Mouse (Mus musculus) erythroblast, embryonic 14.5 days (primary cell): ENCODE measurements around the gene Adcy4. TPM values are rescaled to one million over a fixed set of nuclear protein-coding genes. Genes with fewer than 3 reads are reported as not detected.

ENCODE experiments used
- H3K27me3 ChIP-seq: 2 replicates; pipeline ENCODE4 v1.6.1; 2012; ENCODE audit warnings: inconsistent platforms; ENCODE audit not compliant: control insufficient read depth
- H3K36me3 ChIP-seq: 2 replicates; pipeline ENCODE4 v1.6.1; 2012; ENCODE audit warnings: mild to moderate bottlenecking, inconsistent platforms; ENCODE audit not compliant: control insufficient read depth
- H3K4me1 ChIP-seq: 2 replicates; pipeline ENCODE4 v1.6.1; 2012; ENCODE audit warnings: inconsistent platforms; ENCODE audit not compliant: control insufficient read depth
- H3K4me3 ChIP-seq: replicated peaks from 2 replicates; pipeline ENCODE3; 2012; ENCODE audit warnings: moderate library complexity, mild to moderate bottlenecking, inconsistent platforms
- H3K9me3 ChIP-seq: 2 replicates; pipeline ENCODE4 v1.6.1; 2012; ENCODE audit warnings: low read length, inconsistent platforms, mixed read lengths; ENCODE audit not compliant: control insufficient read depth
- GATA1 ChIP-seq: IDR thresholded peaks from 2 replicates; pipeline ENCODE4 v1.6.1; 2012; ENCODE audit warnings: low read length, inconsistent platforms, mixed read lengths
- TAL1 ChIP-seq: IDR thresholded peaks from 3 replicates; pipeline ENCODE4 v1.6.1; 2012; ENCODE audit warnings: low read length, inconsistent platforms, mixed read lengths
- polyA plus RNA-seq: library from polyadenylated mRNA; stranded (reverse); fragments of >175 nt; gene quantifications from 2 replicates; pipeline ENCODE4 v1.2.3, GENCODE M21; 2012

The Adcy4 gene
- polyA plus RNA-seq, 1 experiment = 0.02 TPM

GRCm38 (mm10) chr14:55780736-55781135, 3.2 kb downstream of the Adcy4 start:
- no peak for TF ChIP-seq TAL1
- no peak for TF ChIP-seq GATA1
- H3K4me1 ChIP-seq = peaks cover 20% of the 10 kb centered on the region

GRCm38 (mm10) chr14:55779656-55780055, 4.2 kb downstream of the Adcy4 start:
- Histone ChIP-seq H3K27me3 (peaks cover 38% of the 10 kb centered on the region), H3K9me3 (no peaks in the 10 kb centered on the region), H3K4me3 (no peak overlapping the region), H3K4me1 (peaks cover 20% of the 10 kb centered on the region), H3K36me3 (no peaks in the 10 kb centered on the region)
- no peak for TF ChIP-seq TAL1
- TF ChIP-seq GATA1 = no peak

More at GRCm38 (mm10) chr14:55780736-55781135, 3.2 kb downstream of the Adcy4 start:
- no peak overlapping the region for H3K4me3 ChIP-seq
- H3K27me3 ChIP-seq = peaks cover 33% of the 10 kb centered on the region
- no peaks in the 10 kb centered on the region for H3K9me3 ChIP-seq
- no peaks in the 10 kb centered on the region for H3K36me3 ChIP-seq

DNA sequence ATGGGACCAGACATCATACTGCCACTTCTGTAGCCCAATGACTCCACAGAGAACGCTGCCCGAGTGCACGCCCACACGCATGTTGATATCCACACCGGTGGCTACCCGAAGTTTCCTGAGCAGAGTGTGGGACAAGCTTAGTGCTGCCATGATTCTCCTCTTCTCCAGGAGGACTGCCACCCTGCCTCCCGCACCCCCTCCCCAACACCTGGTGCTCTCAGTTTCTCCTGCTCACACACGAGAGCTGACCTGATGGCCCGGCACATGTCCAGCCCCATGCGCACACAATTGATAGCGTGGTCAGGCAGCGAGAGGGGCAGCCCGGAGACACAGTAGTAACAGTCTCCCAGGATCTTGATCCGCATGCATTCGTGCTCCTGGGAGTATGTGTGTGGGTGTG, 5.2 kb downstream of the Adcy4 start:
- Histone ChIP-seq H3K27me3 (peaks cover 34% of the 10 kb centered on the region), H3K4me3 (no peak overlapping the region), H3K36me3 (no peaks in the 10 kb centered on the region), H3K4me1 (peaks cover 20% of the 10 kb centered on the region), H3K9me3 (no peaks in the 10 kb centered on the region)
- TF ChIP-seq GATA1 (no peak), TAL1 (no peak)

GRCm38 (mm10) chr14:55777806-55778205, 6.1 kb downstream of the Adcy4 start:
- Histone ChIP-seq H3K9me3 (no peaks in the 10 kb centered on the region), H3K36me3 (no peaks in the 10 kb centered on the region), H3K4me3 (no peak overlapping the region), H3K27me3 (peaks cover 30% of the 10 kb centered on the region), H3K4me1 (peaks cover 20% of the 10 kb centered on the region)
- TF ChIP-seq TAL1 = no peak

DNA sequence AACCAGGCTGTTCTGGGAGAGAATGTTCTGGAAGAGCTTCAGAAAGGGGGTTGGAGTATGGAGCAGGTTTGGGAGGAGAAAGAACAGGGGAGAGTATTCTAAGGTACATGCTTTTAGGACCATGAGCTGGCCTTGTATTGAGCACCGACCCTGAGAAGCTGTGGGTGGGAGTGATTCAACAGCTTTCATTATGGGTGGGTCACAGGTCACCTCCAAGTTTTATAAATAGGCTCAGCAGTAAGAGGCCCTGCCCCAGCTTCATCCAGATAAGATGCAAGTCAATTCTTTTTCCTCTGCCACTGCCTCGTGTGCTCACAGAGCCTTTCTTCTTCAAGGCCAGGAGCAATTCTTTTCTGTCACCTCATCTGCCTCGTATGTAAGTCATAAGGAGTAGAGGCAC, 6.7 kb downstream of the Adcy4 start:
- peaks cover 30% of the 10 kb centered on the region for H3K27me3 ChIP-seq
- no peak for TF ChIP-seq GATA1
- TF ChIP-seq TAL1 = no peak
- peaks cover 20% of the 10 kb centered on the region for H3K4me1 ChIP-seq

GRCm38 (mm10) chr14:55776711-55777110, 7.2 kb downstream of the Adcy4 start:
- H3K4me1 ChIP-seq = peaks cover 20% of the 10 kb centered on the region
- TF ChIP-seq TAL1 (no peak), GATA1 (no peak)
- H3K4me3 ChIP-seq = no peak overlapping the region
- H3K36me3 ChIP-seq = no peaks in the 10 kb centered on the region
- peaks cover 31% of the 10 kb centered on the region for H3K27me3 ChIP-seq
- H3K9me3 ChIP-seq = no peaks in the 10 kb centered on the region

More for the DNA sequence above, 6.7 kb downstream of the Adcy4 start:
- Histone ChIP-seq H3K9me3 (no peaks in the 10 kb centered on the region), H3K36me3 (no peaks in the 10 kb centered on the region), H3K4me3 (no peak overlapping the region)

DNA sequence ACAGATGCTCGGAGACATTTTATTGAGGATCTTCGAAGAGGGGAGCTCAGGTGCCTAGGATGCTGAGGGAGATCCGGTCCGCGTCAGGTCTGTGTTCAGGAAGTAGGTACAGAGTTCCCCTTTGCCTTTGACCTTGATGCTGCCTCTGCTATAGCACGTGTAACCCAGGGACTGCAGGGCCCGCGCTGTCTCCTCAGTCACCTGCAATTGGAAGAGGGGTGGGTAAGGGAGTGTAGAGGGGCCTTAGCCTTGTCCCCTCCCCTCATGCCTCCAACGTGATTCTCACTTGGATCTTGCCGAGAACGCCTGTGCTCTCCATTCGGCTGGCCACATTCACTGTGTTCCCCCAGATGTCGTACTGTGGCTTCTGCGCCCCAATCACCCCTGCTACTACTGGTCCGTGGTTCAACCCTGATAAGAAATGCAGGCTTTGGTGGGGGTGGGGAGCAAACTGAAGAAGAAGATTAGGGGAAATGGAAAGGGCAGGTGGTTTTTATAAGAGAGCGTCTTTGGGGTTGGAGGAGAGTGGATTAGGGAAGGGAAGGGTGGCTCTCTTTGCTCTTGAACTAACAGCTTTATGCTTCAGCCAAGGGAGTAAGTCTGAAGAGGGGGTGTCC, 14.7 kb downstream of the Adcy4 start:
- H3K4me3 ChIP-seq = no peak overlapping the region
- H3K4me1 ChIP-seq = peaks cover 50% of the 10 kb centered on the region

DNA sequence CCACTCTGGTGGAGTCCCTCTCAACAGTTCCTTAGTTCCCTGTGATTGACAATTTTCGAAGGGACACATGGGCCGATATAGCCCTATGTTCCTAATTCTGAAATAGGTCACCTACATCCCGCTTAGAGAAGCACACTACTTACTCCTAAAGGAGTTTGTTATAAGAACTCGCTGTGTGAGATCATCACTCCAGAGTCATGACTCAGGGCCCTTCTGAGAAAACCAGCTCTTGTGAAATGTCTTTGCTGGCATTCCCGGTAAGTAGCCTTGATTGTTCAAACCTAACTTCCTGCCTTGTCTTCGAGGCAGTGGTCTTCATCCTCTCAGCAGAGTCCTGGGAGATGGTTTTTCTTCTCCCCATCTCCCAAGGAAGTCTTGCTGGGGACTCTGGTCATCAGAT, 15.3 kb downstream of the Adcy4 start:
- Histone ChIP-seq H3K4me1 (peaks cover 50% of the 10 kb centered on the region), H3K36me3 (no peaks in the 10 kb centered on the region), H3K27me3 (peaks cover 60% of the 10 kb centered on the region), H3K4me3 (no peak overlapping the region), H3K9me3 (no peaks in the 10 kb centered on the region)
- TF ChIP-seq TAL1 (no peak), GATA1 (no peak)

More for the DNA sequence above, 14.7 kb downstream of the Adcy4 start:
- TF ChIP-seq GATA1 (no peak), TAL1 (no peak)
- Histone ChIP-seq H3K27me3 (peaks cover 56% of the 10 kb centered on the region), H3K36me3 (no peaks in the 10 kb centered on the region), H3K9me3 (no peaks in the 10 kb centered on the region)

DNA sequence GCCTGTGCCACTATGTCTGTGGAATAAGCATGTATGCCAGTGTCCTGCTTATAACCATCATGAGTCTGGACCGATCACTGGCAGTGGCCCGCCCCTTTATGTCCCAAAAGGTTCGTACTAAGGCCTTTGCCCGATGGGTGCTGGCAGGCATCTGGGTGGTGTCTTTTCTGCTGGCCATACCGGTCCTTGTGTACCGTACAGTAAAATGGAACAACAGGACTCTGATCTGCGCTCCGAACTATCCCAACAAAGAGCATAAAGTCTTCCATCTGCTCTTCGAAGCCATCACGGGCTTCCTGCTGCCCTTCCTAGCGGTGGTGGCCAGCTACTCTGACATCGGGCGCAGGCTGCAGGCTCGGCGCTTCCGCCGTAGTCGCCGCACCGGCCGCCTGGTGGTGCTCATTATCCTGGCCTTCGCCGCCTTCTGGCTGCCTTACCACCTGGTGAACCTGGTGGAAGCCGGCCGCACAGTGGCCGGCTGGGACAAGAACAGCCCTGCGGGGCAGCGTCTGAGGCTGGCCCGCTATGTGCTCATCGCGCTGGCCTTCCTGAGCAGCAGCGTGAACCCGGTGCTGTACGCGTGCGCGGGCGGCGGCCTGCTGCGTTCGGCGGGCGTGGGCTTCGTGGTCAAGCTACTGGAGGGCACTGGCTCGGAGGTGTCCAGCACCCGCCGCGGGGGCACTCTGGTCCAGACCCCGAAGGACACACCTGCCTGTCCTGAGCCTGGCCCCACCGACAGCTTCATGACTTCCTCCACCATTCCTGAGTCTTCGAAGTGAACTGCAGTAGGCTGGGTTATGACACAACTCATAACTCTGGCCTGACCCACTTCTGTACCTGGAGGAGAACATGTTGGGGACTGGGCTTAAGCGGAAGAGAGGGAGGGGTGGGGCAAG, 16.1 kb downstream of the Adcy4 start:
- Histone ChIP-seq H3K4me3 (peak overlapping the region; percentile 53), H3K9me3 (no peaks in the 10 kb centered on the region), H3K4me1 (peaks cover 50% of the 10 kb centered on the region), H3K36me3 (no peaks in the 10 kb centered on the region), H3K27me3 (peaks cover 63% of the 10 kb centered on the region)
- no peak for TF ChIP-seq TAL1
